Mouse (Mus musculus): ENCODE measurements around the gene Gpr37l1.

- TF ChIP-seq CTCF (IDR thresholded peaks at IDR 0.05) (no peak), POLR2A (IDR thresholded peaks at IDR 0.05; ENCODE audit: insufficient read depth, low read depth, low read length) (no peak)
Measured at GRCm38 (mm10) chr1:135183448-135183847, 16.0 kb upstream of the Gpr37l1 start.

Data from heart, adult 2 months (tissue).